Mouse (Mus musculus) heart, adult 2 months (tissue): ENCODE data around the gene Dpp4.

Experiments
- CTCF ChIP-seq: fragments of 200-600 bp; IDR thresholded peaks from 2 replicates; pipeline ENCODE4 v1.8.1; 2022; ENCODE audit warnings: antibody characterized with exemption, mild to moderate bottlenecking, moderate library complexity
- EP300 ChIP-seq: fragments of 200-500 bp; IDR thresholded peaks from 2 replicates; pipeline ENCODE4 v1.6.1; 2011; ENCODE audit warnings: low read depth, low read length, control low read depth; ENCODE audit not compliant: insufficient read depth
- POLR2A ChIP-seq: fragments of 200-500 bp; IDR thresholded peaks from 2 replicates; pipeline ENCODE4 v1.6.1; 2011; ENCODE audit warnings: mild to moderate bottlenecking, low read depth, low read length, control low read depth; ENCODE audit not compliant: insufficient read depth

DNA sequence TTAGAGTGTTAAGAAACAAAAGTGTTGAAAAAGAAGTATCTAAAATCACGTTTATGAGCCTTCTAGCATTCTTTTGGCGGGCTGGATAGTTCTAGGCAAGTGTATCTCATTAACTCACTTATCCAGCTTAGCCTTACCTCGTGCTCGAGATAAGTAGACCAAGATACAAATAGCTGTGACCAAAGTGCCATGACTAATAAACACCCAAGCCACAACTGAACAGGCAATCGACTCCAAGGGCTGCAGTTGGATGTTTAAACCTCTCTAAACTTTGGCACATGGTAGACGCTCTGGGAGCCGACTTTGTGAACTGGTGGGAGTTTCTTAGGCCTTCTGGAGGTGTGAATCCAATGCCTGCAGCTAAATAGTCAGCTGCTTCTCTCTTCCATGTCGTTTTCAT is 12.7 kb downstream of the Dpp4 start:
- TF ChIP-seq POLR2A (no peak), CTCF (no peak), EP300 (no peak)
